Comparison of ENCODE assay signal across 16 mouse cellular contexts in genomic region chr9:69237316-69237715, GRCm38 (mm10).
A peak's percentile ranks its signal among the peaks of the same experiment; 100 is the strongest.
DNase-seq lines count a peak whose midpoint lies in the region; ATAC-seq and TF ChIP-seq lines count a peak whose summit lies in the region.
"Had no signal": no experiment of that assay in that cellular context is flagged by ENCODE, and none has a peak within 500 bp of the region (broad histone marks: within the 10 kb centered on the region; RNA-seq: fewer than 3 reads in every experiment).

No protein-coding gene starts in this region.

- H3K4me2 ChIP-seq in lung, postnatal 0 days (replicated peaks; ENCODE audit: low read depth, low read length) = no peak overlapping the region
- H3K4me2 ChIP-seq in heart, embryonic 11.5 days = peak overlapping the region; percentile 34
- H3K4me2 ChIP-seq: forebrain, embryonic 13.5 days; hindbrain, embryonic 13.5 days; liver, embryonic 12.5 days had no signal

- TF ChIP-seq EP300 in lung, postnatal 0 days (IDR thresholded peaks at IDR 0.05) = no peak

- 44% methylated on average over 10 of the region's 10 CpGs for WGBS in lung, postnatal 0 days
- 46% methylated on average over 10 of the region's 10 CpGs for WGBS in heart, embryonic 11.5 days (ENCODE audit: insufficient replicate concordance)

- H3K4me1 ChIP-seq in lung, postnatal 0 days (ENCODE audit: insufficient read depth, low read depth, low read length) = no peaks in the 10 kb centered on the region
- peaks cover 20% of the 10 kb centered on the region for H3K4me1 ChIP-seq in heart, embryonic 11.5 days (ENCODE audit: control insufficient read depth, insufficient read depth, low read length)
- H3K4me1 ChIP-seq: liver, embryonic 12.5 days had no signal

- intact Hi-C loops in left cerebral cortex, postnatal 10 days (cut with DNase I) = no loop called here

- ATAC-seq in lung, postnatal 0 days = no peak; the same call in 1 of the 2 replicates
- ATAC-seq in heart, embryonic 11.5 days (replicated peaks; ENCODE audit: insufficient number of reproducible peaks, low FRiP score, low TSS enrichment) = no peak
- ATAC-seq: forebrain, embryonic 13.5 days; intestine, embryonic 16.5 days; liver, embryonic 12.5 days had no signal

- no peak overlapping the region for H3K9ac ChIP-seq in lung, postnatal 0 days (replicated peaks; ENCODE audit: low read depth)
- H3K9ac ChIP-seq in heart, embryonic 11.5 days (ENCODE audit: low read depth, low read length) = peak overlapping the region; percentile 28; the same call in 1 of the 2 replicates
- H3K9ac ChIP-seq: forebrain, embryonic 13.5 days; hindbrain, embryonic 13.5 days; liver, embryonic 12.5 days had no signal

- no peaks in the 10 kb centered on the region for H3K9me3 ChIP-seq in lung, postnatal 0 days (ENCODE audit: low read length)
- H3K9me3 ChIP-seq in heart, embryonic 11.5 days (replicated peaks; ENCODE audit: control insufficient read depth, low read length) = no peaks in the 10 kb centered on the region
- H3K9me3 ChIP-seq: forebrain, embryonic 13.5 days; hindbrain, embryonic 13.5 days; liver, embryonic 12.5 days had no signal

- no peaks in the 10 kb centered on the region for H3K27me3 ChIP-seq in lung, postnatal 0 days (replicated peaks; ENCODE audit: insufficient read depth, low read length)
- H3K27me3 ChIP-seq in heart, embryonic 11.5 days (ENCODE audit: control insufficient read depth, insufficient read depth, low read length) = no peaks in the 10 kb centered on the region
- H3K27me3 ChIP-seq: forebrain, embryonic 13.5 days; hindbrain, embryonic 13.5 days; liver, embryonic 12.5 days; megakaryocyte, embryonic 14.5 days had no signal

- DNase-seq in heart, adult 18-20 months = peak; percentile 20 to 22
- no peak for DNase-seq in heart, adult 8-10 months (ENCODE audit: low spot score)
- DNase-seq in lung, postnatal 0 days (ENCODE audit: low spot score) = peak; percentile 29
- DNase-seq in lung, adult 18-20 months = no peak
- DNase-seq in skeletal muscle tissue, adult 2 months (ENCODE audit: low read depth, low spot score) = peak; percentile 27
- no peak for DNase-seq in left cerebral cortex, postnatal 10 days (ENCODE audit: extremely low spot score in 1 of 2, low spot score in 2 of 2)
- DNase-seq: cerebellum, adult 11-12 months; spleen, adult 18-20 months had no signal

- no peak for TF ChIP-seq CTCF in lung, postnatal 0 days (IDR thresholded peaks at IDR 0.05)

- H3K4me3 ChIP-seq in lung, postnatal 0 days (ENCODE audit: low read depth, low read length) = no peak overlapping the region
- H3K4me3 ChIP-seq in heart, embryonic 11.5 days (ENCODE audit: low read depth, low read length) = no peak overlapping the region
- H3K4me3 ChIP-seq: forebrain, embryonic 13.5 days; hindbrain, embryonic 13.5 days; layer of hippocampus, adult 2 months; liver, embryonic 12.5 days; megakaryocyte, embryonic 14.5 days had no signal

- H3K36me3 ChIP-seq in lung, postnatal 0 days (ENCODE audit: insufficient read depth, low read length) = no peaks in the 10 kb centered on the region
- no peaks in the 10 kb centered on the region for H3K36me3 ChIP-seq in heart, embryonic 11.5 days (ENCODE audit: control insufficient read depth, insufficient read depth, low read length)
- H3K36me3 ChIP-seq: G1E; hindbrain, embryonic 13.5 days; liver, embryonic 12.5 days had no signal

- no peak overlapping the region for H3K27ac ChIP-seq in lung, postnatal 0 days (ENCODE audit: low read length)
- H3K27ac ChIP-seq in heart, embryonic 11.5 days (ENCODE audit: low read depth, low read length) = peak overlapping the region; percentile 35; the same call in 1 of the 2 replicates
- H3K27ac ChIP-seq: forebrain, embryonic 13.5 days; hindbrain, embryonic 13.5 days; liver, embryonic 12.5 days had no signal

Comparison
In these comparisons a context has a peak if more than half of its experiments do, and no peak if none do; other contexts are left out.
1. DNase-seq: peak in heart, adult 18-20 months (2 of 2), lung, postnatal 0 days (single experiment) and skeletal muscle tissue, adult 2 months (single experiment); none in heart, adult 8-10 months (single experiment), lung, adult 18-20 months (0 of 2) and left cerebral cortex, postnatal 10 days (0 of 2).